Comparison of ENCODE assay signal across 17 mouse cellular contexts in genomic region chr12:79248110-79248509, GRCm38 (mm10). TPM values are rescaled to one million over a fixed set of nuclear protein-coding genes. Genes with fewer than 3 reads are reported as not detected.
"Had no signal": no experiment of that assay in that cellular context is flagged by ENCODE, and none has a peak within 500 bp of the region (broad histone marks: within the 10 kb centered on the region; RNA-seq: fewer than 3 reads in every experiment).

No protein-coding gene starts in this region.

- H3K4me2 ChIP-seq: liver, embryonic 13.5 days; midbrain, embryonic 12.5 days; midbrain, embryonic 15.5 days; neural tube, embryonic 12.5 days; neural tube, embryonic 15.5 days had no signal

- H3K9me3 ChIP-seq: liver, embryonic 13.5 days; midbrain, embryonic 12.5 days; midbrain, embryonic 15.5 days; neural tube, embryonic 12.5 days; neural tube, embryonic 15.5 days had no signal

- ATAC-seq: midbrain, embryonic 15.5 days had no signal

- H3K4me1 ChIP-seq: liver, embryonic 13.5 days; midbrain, embryonic 12.5 days; midbrain, embryonic 15.5 days; neural tube, embryonic 12.5 days; neural tube, embryonic 15.5 days had no signal

- H3K9ac ChIP-seq: liver, embryonic 13.5 days; midbrain, embryonic 12.5 days; midbrain, embryonic 15.5 days; neural tube, embryonic 12.5 days; neural tube, embryonic 15.5 days had no signal

- H3K27ac ChIP-seq: kidney, postnatal 0 days; left cerebral cortex, adult 2 months; liver, embryonic 13.5 days; midbrain, embryonic 12.5 days; midbrain, embryonic 15.5 days; neural tube, embryonic 12.5 days; neural tube, embryonic 15.5 days had no signal

- H3K4me3 ChIP-seq: left cerebral cortex, adult 2 months; liver, embryonic 13.5 days; midbrain, embryonic 12.5 days; midbrain, embryonic 15.5 days; neural tube, embryonic 12.5 days; neural tube, embryonic 15.5 days had no signal

- H3K27me3 ChIP-seq: liver, embryonic 13.5 days; midbrain, embryonic 12.5 days; midbrain, embryonic 15.5 days; neural tube, embryonic 12.5 days; neural tube, embryonic 15.5 days had no signal

- DNase-seq: kidney, adult 2 months; kidney, postnatal 36 days; layer of hippocampus, postnatal 36 days; liver, embryonic 13.5 days; lung, adult 2 months; lung, postnatal 14 days; lung, postnatal 4 days; thymus, adult 2 months; thymus, postnatal 14 days; thymus, postnatal 4 days had no signal

RNA-seq across cellular contexts. Expression of gene Rdh12, which starts 39.4 kb away (rescaled TPM):
- total RNA-seq: liver, adult 2 months had no signal
- polyA plus RNA-seq: liver, adult 2 months had no signal
